Mouse (Mus musculus): Measurements from ENCODE around the gene Gm21987. TPM values are rescaled to one million over a fixed set of nuclear protein-coding genes. Genes with fewer than 3 reads are reported as not detected.

Gm21987 gene
- polyA plus RNA-seq, 1 experiment from 2014 or later: not detected

- no peak overlapping the region for H3K9ac ChIP-seq
- 70% methylated on average over 3 of the region's 3 CpGs for WGBS
- no peaks in the 10 kb centered on the region for H3K36me3 ChIP-seq (ENCODE audit: insufficient read depth)
- H3K4me1 ChIP-seq (ENCODE audit: insufficient read depth): peaks cover 9% of the 10 kb centered on the region; the same call in 1 of the 2 replicates
- H3K9me3 ChIP-seq (ENCODE audit: low read depth, low read length): no peaks in the 10 kb centered on the region
- no peaks in the 10 kb centered on the region for H3K27me3 ChIP-seq (ENCODE audit: insufficient read depth, low read length)
- ATAC-seq (ENCODE audit: insufficient read depth) (peak; percentile 9; the same call in 1 of the 2 replicates), DNase-seq (no peak)
- no peak overlapping the region for H3K4me3 ChIP-seq (ENCODE audit: low read depth, low read length)
- H3K4me2 ChIP-seq: no peak overlapping the region; the same call in 1 of the 2 replicates
- H3K27ac ChIP-seq (ENCODE audit: low read depth): peak overlapping the region; percentile 21; the same call in 1 of the 2 replicates
- no peak for TF ChIP-seq CTCF (IDR thresholded peaks at IDR 0.05; ENCODE audit: low read depth)
Measured at GRCm38 (mm10) chr16:38399076-38399475, 52.2 kb downstream of the Gm21987 start.

DNA sequence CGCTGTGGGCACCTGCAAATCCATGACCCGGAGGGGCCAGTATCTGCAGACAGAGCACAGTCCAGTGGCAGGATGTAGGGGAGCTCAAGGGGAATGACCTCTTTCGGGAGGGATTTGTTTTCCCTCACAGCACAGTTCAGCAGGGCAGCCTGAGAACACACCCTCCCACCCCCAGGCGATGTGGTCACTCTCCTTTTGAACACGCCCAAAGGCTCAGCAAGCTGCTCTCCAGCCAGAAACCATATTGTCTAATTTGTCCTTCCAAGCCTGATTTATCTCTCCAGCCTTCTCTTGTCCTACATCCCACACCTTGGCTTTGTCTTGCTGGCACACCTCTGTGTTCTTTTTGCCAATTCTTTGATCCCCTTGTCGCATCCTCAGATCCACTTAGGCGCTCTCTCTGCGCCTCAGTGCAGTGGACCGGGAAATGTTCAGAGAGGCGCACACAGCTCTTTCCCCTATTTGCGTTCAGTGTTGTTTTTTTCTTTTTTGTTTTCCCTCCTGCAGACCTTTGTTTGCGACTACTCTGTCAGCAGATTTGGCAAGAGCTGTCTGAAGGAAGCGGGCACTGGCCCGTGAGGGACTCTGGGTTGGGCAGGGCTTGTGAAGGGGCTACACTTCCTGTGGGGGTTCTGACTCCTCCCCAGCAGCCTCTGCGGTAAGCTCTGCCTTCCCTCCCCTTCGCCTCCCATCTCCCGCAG is 52.8 kb downstream of the Gm21987 start:
- H3K36me3 ChIP-seq (ENCODE audit: insufficient read depth): no peaks in the 10 kb centered on the region
- peak overlapping the region; percentile 32 for H3K9ac ChIP-seq
- H3K27ac ChIP-seq (ENCODE audit: low read depth): peak overlapping the region; percentile 21; the same call in 1 of the 2 replicates
- no peaks in the 10 kb centered on the region for H3K9me3 ChIP-seq (ENCODE audit: low read depth, low read length)
- peak overlapping the region; percentile 62 for H3K4me2 ChIP-seq
- peak; percentile 75 for DNase-seq
- H3K27me3 ChIP-seq (ENCODE audit: insufficient read depth, low read length): no peaks in the 10 kb centered on the region
- peaks cover 9% of the 10 kb centered on the region; the same call in 1 of the 2 replicates for H3K4me1 ChIP-seq (ENCODE audit: insufficient read depth)
- ATAC-seq (ENCODE audit: insufficient read depth): peak; percentile 83
- WGBS: 22% methylated on average over 17 of the region's 17 CpGs
- no peak for TF ChIP-seq CTCF (IDR thresholded peaks at IDR 0.05; ENCODE audit: low read depth)
- peak overlapping the region; percentile 19 for H3K4me3 ChIP-seq (ENCODE audit: low read depth, low read length)

GRCm38 (mm10) chr16:38400311-38400960 is 53.6 kb downstream of the Gm21987 start:
- H3K4me1 ChIP-seq (ENCODE audit: insufficient read depth): peaks cover 9% of the 10 kb centered on the region; the same call in 1 of the 2 replicates
- 63% methylated on average over 9 of the region's 9 CpGs for WGBS
- ATAC-seq (ENCODE audit: insufficient read depth): 0 out of 2 replicates have a peak, but pooled peaks have one; percentile 12
- H3K36me3 ChIP-seq (ENCODE audit: insufficient read depth): no peaks in the 10 kb centered on the region
- no peaks in the 10 kb centered on the region for H3K27me3 ChIP-seq (ENCODE audit: insufficient read depth, low read length)
- peak overlapping the region; percentile 32; the same call in 1 of the 2 replicates for H3K9ac ChIP-seq
- peak overlapping the region; percentile 19; the same call in 1 of the 2 replicates for H3K4me3 ChIP-seq (ENCODE audit: low read depth, low read length)
- peak overlapping the region; percentile 62 for H3K4me2 ChIP-seq
- no peaks in the 10 kb centered on the region for H3K9me3 ChIP-seq (ENCODE audit: low read depth, low read length)
- DNase-seq: no peak
- no peak overlapping the region for H3K27ac ChIP-seq (ENCODE audit: low read depth)
- TF ChIP-seq CTCF (IDR thresholded peaks at IDR 0.05; ENCODE audit: low read depth): no peak

GRCm38 (mm10) chr16:38401468-38401867 is 54.6 kb downstream of the Gm21987 start:
- ATAC-seq (ENCODE audit: insufficient read depth): no peak
- no peak for DNase-seq
- H3K27me3 ChIP-seq (ENCODE audit: insufficient read depth, low read length): no peaks in the 10 kb centered on the region
- no peak overlapping the region for H3K27ac ChIP-seq (ENCODE audit: low read depth)
- H3K4me3 ChIP-seq (ENCODE audit: low read depth, low read length): no peak overlapping the region
- H3K4me2 ChIP-seq: no peak overlapping the region
- no peak overlapping the region for H3K9ac ChIP-seq
- WGBS: 72% methylated on average over 6 of the region's 6 CpGs
- no peaks in the 10 kb centered on the region for H3K9me3 ChIP-seq (ENCODE audit: low read depth, low read length)
- TF ChIP-seq CTCF (IDR thresholded peaks at IDR 0.05; ENCODE audit: low read depth): no peak
- H3K4me1 ChIP-seq (ENCODE audit: insufficient read depth): peaks cover 9% of the 10 kb centered on the region; the same call in 1 of the 2 replicates
- no peaks in the 10 kb centered on the region for H3K36me3 ChIP-seq (ENCODE audit: insufficient read depth)

GRCm38 (mm10) chr16:38403639-38404038 is 56.8 kb downstream of the Gm21987 start:
- no peaks in the 10 kb centered on the region for H3K36me3 ChIP-seq (ENCODE audit: insufficient read depth)
- H3K4me2 ChIP-seq: no peak overlapping the region
- no peaks in the 10 kb centered on the region for H3K9me3 ChIP-seq (ENCODE audit: low read depth, low read length)
- TF ChIP-seq CTCF (IDR thresholded peaks at IDR 0.05; ENCODE audit: low read depth): no peak
- H3K27ac ChIP-seq (ENCODE audit: low read depth): no peak overlapping the region
- H3K4me1 ChIP-seq (ENCODE audit: insufficient read depth): peaks cover 9% of the 10 kb centered on the region; the same call in 1 of the 2 replicates
- 88% methylated on average over 7 of the region's 7 CpGs for WGBS
- no peaks in the 10 kb centered on the region for H3K27me3 ChIP-seq (ENCODE audit: insufficient read depth, low read length)
- H3K9ac ChIP-seq: no peak overlapping the region
- ATAC-seq (ENCODE audit: insufficient read depth) (no peak), DNase-seq (no peak)
- H3K4me3 ChIP-seq (ENCODE audit: low read depth, low read length): no peak overlapping the region

- no peak overlapping the region for H3K4me3 ChIP-seq (ENCODE audit: low read depth, low read length)
- H3K4me2 ChIP-seq: no peak overlapping the region
- H3K9ac ChIP-seq: no peak overlapping the region
- no peak for TF ChIP-seq CTCF (IDR thresholded peaks at IDR 0.05; ENCODE audit: low read depth)
- no peaks in the 10 kb centered on the region for H3K27me3 ChIP-seq (ENCODE audit: insufficient read depth, low read length)
- no peak overlapping the region for H3K27ac ChIP-seq (ENCODE audit: low read depth)
- no peak for DNase-seq
- no peaks in the 10 kb centered on the region for H3K36me3 ChIP-seq (ENCODE audit: insufficient read depth)
- no peaks in the 10 kb centered on the region for H3K4me1 ChIP-seq (ENCODE audit: insufficient read depth)
- 62% methylated on average over 5 of the region's 5 CpGs for WGBS
- H3K9me3 ChIP-seq (ENCODE audit: low read depth, low read length): no peaks in the 10 kb centered on the region
- no peak for ATAC-seq (ENCODE audit: insufficient read depth)
Measured at GRCm38 (mm10) chr16:38406293-38406692, 59.5 kb downstream of the Gm21987 start.

- H3K9me3 ChIP-seq (ENCODE audit: low read depth, low read length): no peaks in the 10 kb centered on the region
- 73% methylated on average over 6 of the region's 6 CpGs for WGBS
- no peaks in the 10 kb centered on the region for H3K36me3 ChIP-seq (ENCODE audit: insufficient read depth)
- ATAC-seq (ENCODE audit: insufficient read depth): no peak
- no peaks in the 10 kb centered on the region for H3K27me3 ChIP-seq (ENCODE audit: insufficient read depth, low read length)
- no peak overlapping the region for H3K27ac ChIP-seq (ENCODE audit: low read depth)
- no peak for TF ChIP-seq CTCF (IDR thresholded peaks at IDR 0.05; ENCODE audit: low read depth)
- no peak overlapping the region for H3K4me3 ChIP-seq (ENCODE audit: low read depth, low read length)
- no peak overlapping the region for H3K4me2 ChIP-seq
- H3K9ac ChIP-seq: no peak overlapping the region
- H3K4me1 ChIP-seq (ENCODE audit: insufficient read depth): no peaks in the 10 kb centered on the region
- no peak for DNase-seq
Measured at GRCm38 (mm10) chr16:38406708-38407107, 59.9 kb downstream of the Gm21987 start.

Data from lung, embryonic 14.5 days (tissue).